ENCODE assay signal across 8 mouse cellular contexts in the genomic region with DNA sequence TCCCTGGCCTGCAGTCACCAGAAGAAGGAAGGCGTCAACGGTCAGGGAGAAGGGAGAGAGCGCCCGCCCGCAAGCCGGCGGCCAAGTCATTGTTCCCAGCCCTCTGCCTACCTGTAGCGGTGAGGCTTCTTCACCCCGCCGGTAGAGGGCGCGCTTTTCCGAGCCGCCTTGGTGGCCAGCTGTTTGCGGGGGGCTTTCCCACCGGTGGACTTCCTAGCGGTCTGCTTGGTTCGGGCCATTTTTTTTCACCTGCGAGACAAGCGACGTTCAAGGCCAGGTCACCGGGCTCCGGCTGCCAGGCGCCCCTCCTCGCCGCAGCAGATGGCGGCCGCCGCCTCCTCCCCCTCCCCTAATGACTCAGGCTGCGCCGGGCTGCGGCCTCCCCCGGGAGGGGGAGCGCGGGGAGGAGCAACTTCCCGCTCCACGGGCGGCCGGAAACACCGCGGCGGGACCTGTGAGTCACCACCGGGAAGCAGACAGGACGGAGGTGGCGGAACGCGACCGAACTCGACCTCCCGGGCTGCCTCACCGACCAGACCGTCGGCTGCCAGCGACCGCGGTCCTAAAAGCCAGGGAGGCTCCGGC. TPM values are rescaled to one million over a fixed set of nuclear protein-coding genes. Genes with fewer than 3 reads are reported as not detected.
DNase-seq lines count a peak whose midpoint lies in the region; TF ChIP-seq lines count a peak whose summit lies in the region.

No protein-coding gene starts in this region.

- peak; percentile 65 for DNase-seq in adipocyte (ENCODE audit: low spot score)
- peak; percentile 90 for DNase-seq in cerebellum, postnatal 10 days
- DNase-seq in gastrocnemius, adult 2 months = peak; percentile 90
- peak; percentile 91 for DNase-seq in induced T-regulatory cell, adult 2 months (ENCODE audit: low read depth)
- DNase-seq in left cerebral cortex, adult 2 months (ENCODE audit: extremely low spot score in 1 of 2, low spot score in 2 of 2) = peak; percentile 82 to 83
- peak; percentile 85 for DNase-seq in lung, postnatal 36 days
- DNase-seq in right cerebral cortex, postnatal 14 days = peak; percentile 78
- peak; percentile 78 to 80 for DNase-seq in urinary bladder, postnatal 4 days (ENCODE audit: low spot score in 2 of 2)

- H3K4me3 ChIP-seq in gastrocnemius, adult 2 months = peak overlapping the region; percentile 93
- peak overlapping the region; percentile 90 for H3K4me3 ChIP-seq in left cerebral cortex, adult 2 months

- peak overlapping the region; percentile 100 for H3K27ac ChIP-seq in gastrocnemius, adult 2 months
- H3K27ac ChIP-seq in left cerebral cortex, adult 2 months = peak overlapping the region; percentile 100

- intact Hi-C loops in gastrocnemius, adult 2 months (cut with DNase I) = no loop called here
- intact Hi-C loops in left cerebral cortex, adult 2 months (cut with DNase I) = loop anchor here (1.0 to 5.0 kb wide), 2 partner anchors 62 to 108 kb away; a partner anchor contains a TSS

- TF ChIP-seq CTCF in gastrocnemius, adult 2 months (IDR thresholded peaks at IDR 0.05) = peak; percentile 92; the same call in 1 of the 2 replicates
- TF ChIP-seq CTCF in left cerebral cortex, adult 2 months (IDR thresholded peaks at IDR 0.05) = peak; percentile 83

RNA-seq across cellular contexts. Expression of a gene that starts 3.9 kb away (rescaled TPM):
- 10 to 100 TPM; 55.9 to 58.7 TPM for total RNA-seq in gastrocnemius, adult 2 months (2021)
- 100 to 1,000 TPM; 247 to 254 TPM for total RNA-seq in left cerebral cortex, adult 2 months (2021)

RNA-seq across cellular contexts. Expression of a gene that starts 6.3 kb away (rescaled TPM):
- total RNA-seq in gastrocnemius, adult 2 months (2021) = 1 to 10 TPM; 7.0 to 7.4 TPM
- 10 to 100 TPM; 22.7 to 24.6 TPM for total RNA-seq in left cerebral cortex, adult 2 months (2021)

RNA-seq across cellular contexts. Expression of a gene that starts 11.3 kb away (rescaled TPM):
- total RNA-seq in gastrocnemius, adult 2 months (2021) = 1 to 10 TPM; 3.0 to 3.8 TPM
- 10 to 100 TPM; 13.3 to 13.9 TPM for total RNA-seq in left cerebral cortex, adult 2 months (2021)

RNA-seq across cellular contexts. Expression of a gene that starts 49.4 kb away (rescaled TPM):
- total RNA-seq in gastrocnemius, adult 2 months (2021) = 1 to 10 TPM; 4.2 to 4.5 TPM
- 1 to 10 TPM; 5.1 to 5.7 TPM for total RNA-seq in left cerebral cortex, adult 2 months (2021)

RNA-seq across cellular contexts. Expression of a gene that starts 53.9 kb away (rescaled TPM):
- total RNA-seq in gastrocnemius, adult 2 months (2021) = under 1 TPM; 0.13 to 0.50 TPM
- total RNA-seq in left cerebral cortex, adult 2 months (2021) = 1 to 10 TPM; 1.5 to 2.0 TPM

Comparison
In these comparisons a context has a peak if more than half of its experiments do, and no peak if none do; other contexts are left out.
1. Peak in every context shown above with its lines: DNase-seq, H3K4me3 ChIP-seq and H3K27ac ChIP-seq.
2. RNA of a gene that starts 3.9 kb away (total RNA-seq): 247 to 254 TPM in left cerebral cortex, adult 2 months; 55.9 to 58.7 TPM in gastrocnemius, adult 2 months; every median in the first group is over 4 times any median in the second.